Mouse (Mus musculus): ENCODE measurements at regions not wholly inside any gene's neighbourhood (a gene's known extent, or its start where the extent isn't known, plus 50 kb on each side); places are given as distances from the start of the nearest gene placed in this dataset.

DNA sequence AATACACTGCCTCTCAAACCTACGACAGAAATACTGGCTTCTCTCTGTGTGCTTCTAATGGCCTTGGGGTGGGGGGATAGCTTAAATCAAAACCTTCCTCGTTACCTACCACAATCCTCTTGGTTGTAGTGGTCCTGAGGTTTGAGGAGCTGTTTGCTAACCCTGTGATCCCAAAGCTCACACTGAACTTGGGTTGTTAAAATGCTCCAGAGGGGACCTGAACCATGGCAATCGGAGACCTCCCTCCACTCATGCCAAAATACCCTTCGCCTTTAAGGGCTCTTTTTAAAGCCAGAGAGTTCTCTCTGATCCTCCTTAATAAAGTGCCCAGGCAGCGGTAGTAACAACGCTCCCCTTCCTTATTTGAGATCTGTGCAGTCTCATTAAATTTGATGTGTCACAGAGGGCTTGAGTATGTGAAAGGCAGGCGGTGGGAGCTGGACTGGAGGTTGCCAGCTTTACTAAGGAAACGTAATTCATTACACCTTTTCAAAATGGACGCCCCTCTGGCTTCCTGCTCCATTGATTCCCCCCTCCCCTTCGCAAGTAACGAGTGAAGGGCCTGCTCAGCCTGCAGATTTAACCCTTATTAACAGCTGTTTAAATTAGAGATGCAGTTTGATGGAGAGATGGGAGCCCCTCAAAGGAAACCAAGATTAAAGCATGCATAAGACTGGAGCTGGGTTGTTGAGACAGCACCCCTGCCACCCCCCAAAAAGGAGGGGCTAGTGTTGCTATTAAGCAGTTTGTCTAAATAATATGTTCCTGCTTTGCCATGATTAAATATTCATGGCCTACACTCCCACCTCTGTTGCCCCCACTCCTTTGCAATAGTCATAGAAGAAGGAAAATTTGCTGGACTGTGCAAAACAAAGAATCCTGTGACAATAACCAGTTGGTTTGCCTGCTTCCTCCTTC lies 289.4 kb downstream of the Sorl1 start:
- DNase-seq (ENCODE audit: low spot score) = no peak

DNA sequence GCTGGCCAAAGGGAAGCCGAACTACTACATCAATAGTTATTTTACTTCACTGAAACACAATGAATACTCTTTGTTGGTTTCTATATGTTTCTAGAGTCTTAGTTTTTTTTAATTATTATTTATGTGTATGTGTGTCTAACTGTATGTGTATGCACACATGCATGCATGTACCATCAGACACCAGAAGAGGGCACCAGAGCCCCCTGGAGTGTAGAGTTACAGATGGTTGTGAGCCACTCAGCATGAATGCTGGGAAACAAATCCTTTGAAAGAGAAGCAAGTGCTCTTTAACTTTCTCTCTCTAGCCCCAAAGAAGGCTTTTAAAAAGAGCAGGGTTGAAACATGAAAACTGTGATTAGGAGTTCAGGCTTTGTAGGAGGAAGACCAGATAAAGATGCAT lies 290.7 kb downstream of the Sorl1 start:
- DNase-seq (ENCODE audit: low spot score) = no peak

DNA sequence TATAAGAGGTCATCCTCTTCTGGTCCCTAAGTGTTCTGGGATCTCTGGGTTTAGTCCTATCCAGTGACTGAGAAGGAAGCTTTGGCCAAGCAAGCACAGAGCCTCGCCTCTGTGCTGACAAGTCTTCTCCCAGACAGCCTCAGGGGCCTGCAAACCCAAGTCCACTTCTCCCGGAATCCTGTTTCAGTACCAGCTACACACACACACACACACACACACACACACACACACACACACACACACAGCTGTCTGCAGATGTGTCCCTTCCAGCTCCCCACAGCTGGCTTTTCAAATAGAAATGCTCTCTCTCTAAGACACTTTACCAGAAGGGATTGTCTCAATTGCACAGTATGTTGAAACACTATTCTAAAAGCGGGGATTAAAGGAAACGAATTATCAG lies 296.7 kb downstream of the Sorl1 start:
- no peak for DNase-seq (ENCODE audit: low spot score)

DNA sequence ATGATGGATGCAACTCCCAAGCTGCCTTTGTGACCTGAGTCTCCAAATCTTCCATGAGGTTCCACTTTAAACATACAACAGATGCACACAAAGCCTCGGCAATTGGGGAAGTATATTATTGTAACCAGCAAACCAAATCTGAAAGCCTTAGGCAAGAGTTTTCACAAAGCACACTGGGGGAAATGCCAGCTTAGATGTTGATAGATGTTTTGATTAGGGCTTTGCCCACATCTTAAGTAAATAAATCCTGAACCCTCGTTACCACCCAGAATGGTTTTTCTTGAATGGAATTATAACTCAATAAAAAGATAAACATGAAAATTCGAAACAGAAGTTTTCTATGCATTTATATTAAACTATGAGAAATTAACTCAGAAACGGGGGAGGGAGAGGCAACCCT lies 302.7 kb downstream of the Sorl1 start:
- DNase-seq (ENCODE audit: low spot score) = no peak

DNA sequence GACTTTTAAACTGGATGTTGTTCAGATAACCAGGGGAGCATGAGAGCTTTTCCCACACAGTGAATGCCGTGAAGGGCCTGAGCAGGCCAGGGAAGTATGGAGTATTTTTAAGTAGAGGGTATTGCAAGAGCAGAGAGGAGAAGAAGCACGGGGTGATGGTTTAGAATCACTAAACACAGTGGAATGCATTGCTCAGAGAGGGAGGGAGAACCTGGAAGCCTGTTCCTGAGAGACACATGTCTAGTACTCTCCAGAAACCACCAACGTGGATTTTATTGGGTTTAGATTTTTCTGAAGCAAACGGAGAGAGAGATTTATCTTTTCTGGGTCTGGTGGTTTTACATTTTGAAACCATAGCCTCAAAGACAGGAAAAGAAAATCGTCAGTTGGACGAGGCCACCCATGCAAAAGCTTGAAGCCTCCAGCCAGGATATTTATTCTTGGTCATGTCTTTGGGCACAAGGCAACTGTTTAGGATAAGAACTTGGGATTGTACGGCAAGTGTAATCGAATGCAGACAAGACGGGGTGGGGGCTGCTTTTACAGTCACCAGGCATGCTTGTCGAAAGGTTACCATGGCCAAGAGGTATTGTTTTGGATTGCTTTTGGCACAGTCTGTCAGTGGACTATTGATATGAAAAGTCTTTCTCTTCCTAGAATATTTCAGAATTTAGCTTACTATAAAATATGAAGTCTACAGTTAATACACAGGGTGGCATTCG lies 306.2 kb downstream of the Sorl1 start:
- no peak for DNase-seq (ENCODE audit: low spot score)

DNA sequence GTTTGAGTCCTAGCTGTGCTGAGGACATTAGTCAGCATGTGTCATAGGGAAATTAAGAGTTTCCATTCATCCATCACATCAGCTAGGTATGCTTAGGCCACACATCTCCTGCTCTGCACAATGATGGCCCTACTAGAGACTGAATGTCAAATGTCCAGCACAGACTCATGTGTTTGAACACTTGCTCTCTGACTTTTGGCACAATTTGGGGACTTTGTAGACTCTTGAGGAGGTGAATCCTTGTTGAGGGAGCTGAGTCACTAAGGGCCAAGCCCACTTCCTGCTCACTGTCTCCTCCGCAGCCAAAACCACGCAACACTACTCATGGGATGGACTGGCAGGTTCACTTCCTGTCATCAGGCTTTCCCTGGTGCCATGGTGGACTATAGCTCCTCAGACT lies 308.2 kb downstream of the Sorl1 start:
- no peak for DNase-seq (ENCODE audit: low spot score)

DNA sequence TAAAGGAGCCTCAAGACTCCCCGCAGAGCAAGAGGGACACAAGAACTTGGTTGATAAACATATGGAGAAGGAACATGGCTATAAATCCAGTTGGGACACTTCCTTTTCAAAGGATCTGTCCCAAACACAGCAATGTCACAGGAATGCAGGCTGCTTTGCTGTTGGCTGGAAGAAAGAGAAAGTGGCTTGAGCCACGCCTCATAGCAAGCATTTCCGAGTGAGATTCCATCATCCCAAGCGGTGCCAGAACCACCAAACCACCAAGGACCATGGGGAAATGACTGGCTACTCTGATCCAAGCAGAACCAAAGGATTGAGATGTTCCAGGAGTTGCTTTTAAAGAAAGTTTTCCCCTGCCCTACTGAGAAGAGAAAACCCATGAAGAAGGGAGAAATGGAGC lies 314.8 kb downstream of the Sorl1 start:
- no peak for DNase-seq (ENCODE audit: low spot score)

DNA sequence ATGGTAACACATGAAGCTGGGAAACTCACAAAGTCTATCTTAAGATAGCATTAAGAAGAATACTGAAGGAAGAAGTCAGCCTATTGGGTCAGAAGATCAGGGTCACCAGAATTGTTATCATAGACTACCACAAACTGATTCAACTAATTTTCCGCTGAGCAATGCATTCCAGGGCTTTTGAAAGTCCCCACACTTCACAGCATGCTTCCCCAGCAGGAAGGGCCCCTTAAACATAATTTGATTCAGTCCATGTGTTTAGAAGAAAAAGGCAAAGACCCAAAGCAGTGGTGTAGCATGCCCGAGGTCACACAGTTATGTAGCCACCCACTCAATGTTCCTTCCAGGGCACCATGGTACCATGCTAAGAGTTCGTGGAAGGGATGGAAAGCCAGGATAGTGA lies 315.3 kb downstream of the Sorl1 start:
- DNase-seq (ENCODE audit: low spot score) = no peak

DNA sequence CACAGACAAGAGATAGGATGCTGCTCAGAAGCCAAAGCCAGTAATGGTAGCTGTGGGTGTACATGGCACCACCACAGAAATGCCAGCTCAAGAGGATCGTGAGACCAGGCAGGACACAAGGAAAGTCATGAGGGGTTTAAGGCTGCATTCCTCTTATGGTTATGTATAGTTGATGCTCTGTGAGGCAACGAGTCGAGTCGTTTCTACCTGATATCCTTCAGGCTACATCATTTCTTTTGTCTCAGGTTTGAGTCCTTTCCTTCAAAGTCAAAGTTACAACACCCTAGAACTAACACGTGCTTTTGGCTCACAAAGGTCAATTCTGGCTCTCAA lies 317.8 kb downstream of the Sorl1 start:
- DNase-seq (ENCODE audit: low spot score) = no peak

DNA sequence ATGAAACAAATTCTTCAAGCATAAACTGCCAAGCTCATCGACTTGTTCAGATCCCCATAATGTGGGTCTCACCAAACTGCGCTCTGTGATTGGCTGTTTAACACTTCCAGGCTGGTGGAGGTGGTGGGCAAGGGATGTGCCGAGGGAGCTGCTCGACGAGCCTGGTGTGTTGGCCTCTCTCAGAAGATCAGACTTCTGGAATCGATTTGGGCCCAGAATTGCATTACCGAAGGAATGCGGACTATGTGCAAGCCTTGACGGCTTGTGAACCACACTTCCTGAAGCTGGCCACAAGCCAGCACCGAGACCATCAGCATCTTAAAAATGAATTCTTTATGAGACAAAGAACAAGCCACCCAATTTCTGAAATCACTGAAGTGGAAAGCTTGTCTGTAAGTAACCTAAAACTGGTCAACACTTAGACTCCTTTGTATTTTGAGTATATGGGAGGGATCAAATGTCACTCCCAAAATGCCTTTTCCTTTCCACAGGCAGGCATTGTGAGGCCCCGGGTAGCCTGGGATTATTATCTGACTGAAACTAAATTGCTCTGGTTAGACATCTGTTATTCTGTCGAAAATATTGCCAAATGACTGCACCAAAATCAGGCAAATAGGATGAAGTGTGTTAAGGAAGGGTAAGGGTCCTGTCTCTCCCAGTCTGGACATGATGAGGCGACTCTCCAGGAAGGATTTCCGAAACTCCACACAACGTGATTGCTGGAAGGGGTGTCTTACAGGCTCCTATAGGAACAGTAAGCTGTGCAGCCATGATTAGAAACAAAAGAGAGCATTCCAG lies 318.4 kb downstream of the Sorl1 start:
- no peak for DNase-seq (ENCODE audit: low spot score)

DNA sequence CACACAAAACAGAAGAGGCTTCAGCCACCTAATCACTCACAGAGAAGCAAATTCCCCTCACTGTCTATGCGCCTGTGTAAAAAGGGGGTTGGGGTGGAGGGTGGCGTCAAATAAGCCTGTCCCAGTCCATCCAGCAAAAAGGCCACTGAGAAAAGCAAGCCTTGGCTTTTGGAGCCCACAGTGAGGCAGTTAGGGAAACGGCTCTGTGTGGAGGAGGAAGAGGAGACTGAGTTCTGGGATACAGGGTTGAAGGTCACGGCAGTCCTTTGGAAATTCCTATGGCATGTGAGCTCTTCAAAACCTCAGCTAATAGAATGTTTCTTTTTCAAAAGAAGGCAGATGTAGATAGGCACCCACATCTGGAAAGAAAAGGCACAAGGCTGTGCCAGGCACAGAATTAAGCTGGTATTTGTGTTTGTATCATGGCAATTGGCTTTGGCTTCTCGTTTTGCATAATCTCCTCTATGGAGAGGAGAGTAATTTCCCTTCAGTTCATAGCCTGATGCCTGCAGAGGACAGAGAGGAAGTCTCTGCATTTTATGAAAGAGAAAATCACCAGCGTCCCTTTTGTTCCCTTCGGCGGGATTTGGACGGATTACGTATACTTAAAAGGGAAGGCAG lies 319.3 kb downstream of the Sorl1 start:
- DNase-seq (ENCODE audit: low spot score) = no peak

DNA sequence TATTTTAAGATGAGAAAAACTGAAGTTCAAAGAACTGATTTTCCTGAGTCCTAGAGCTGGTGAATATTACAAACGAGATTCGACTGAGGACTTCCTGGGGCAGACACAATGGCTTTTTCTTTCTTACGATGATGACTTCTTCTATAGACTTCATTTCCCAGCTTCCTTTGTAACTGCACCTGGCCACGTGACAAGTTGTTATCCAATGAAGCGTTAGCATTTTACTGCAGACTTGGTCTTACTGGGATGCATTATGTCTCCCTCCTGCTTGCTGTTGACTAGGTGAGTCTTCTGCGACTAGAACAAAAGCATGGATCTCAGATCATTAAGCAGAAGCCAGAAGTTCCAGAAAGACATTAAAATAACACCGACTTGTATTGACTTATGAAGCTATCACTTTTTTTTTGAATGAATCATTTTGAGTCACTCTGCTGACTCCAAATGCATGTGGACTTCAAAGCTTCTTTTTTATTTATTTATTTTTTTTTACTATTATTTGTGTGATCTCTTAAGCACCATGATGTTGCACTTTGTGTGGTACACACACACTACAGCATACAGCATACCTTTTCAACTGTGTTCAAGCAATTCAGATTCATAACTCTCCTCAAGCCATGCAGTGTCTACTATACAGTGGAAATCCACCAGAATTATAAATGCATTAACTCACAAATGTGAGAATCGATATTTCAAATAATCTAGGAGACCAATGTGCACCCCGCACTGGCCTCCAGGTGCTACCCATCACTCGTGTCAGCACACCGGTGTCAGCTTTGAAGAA lies 320.2 kb downstream of the Sorl1 start:
- no peak for DNase-seq (ENCODE audit: low spot score)

DNA sequence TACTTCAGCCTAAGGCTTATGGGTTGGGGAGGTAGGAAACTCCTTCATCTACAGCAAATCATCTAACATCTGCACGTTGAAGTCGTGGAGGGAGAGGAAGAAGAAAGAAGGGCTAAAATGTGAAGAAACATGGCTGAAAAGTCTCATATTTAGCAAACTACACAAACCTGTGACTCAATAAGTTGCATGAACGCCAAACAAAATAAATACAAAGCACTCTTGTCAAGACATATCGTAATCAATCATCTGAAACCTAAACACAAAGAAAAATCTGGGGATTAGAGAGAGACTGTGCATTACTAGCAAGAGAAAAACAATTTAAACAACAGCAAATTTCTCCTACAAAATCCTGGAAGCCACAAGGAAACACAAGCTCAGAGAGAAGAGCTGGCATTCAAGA lies 322.7 kb downstream of the Sorl1 start:
- DNase-seq (ENCODE audit: low spot score) = no peak

DNA sequence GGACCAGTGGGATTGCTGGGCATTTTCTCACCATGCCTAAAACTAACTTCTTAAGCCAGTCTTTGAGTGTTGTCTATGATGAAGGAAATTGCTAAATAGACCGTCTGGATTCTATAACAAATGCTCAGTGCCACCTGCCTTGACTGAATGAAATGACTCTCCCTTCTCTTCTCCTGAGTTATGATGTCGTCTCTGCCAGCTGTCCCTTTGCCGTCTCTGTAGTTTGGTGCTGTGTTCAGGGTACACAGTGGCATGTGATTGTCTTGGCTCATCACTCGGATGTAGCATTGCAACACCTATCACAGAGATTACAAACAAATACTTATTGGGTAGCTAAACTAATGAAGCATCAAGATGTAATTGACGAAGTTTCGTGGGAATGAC lies 331.3 kb downstream of the Sorl1 start:
- no peak for DNase-seq (ENCODE audit: low spot score)

DNA sequence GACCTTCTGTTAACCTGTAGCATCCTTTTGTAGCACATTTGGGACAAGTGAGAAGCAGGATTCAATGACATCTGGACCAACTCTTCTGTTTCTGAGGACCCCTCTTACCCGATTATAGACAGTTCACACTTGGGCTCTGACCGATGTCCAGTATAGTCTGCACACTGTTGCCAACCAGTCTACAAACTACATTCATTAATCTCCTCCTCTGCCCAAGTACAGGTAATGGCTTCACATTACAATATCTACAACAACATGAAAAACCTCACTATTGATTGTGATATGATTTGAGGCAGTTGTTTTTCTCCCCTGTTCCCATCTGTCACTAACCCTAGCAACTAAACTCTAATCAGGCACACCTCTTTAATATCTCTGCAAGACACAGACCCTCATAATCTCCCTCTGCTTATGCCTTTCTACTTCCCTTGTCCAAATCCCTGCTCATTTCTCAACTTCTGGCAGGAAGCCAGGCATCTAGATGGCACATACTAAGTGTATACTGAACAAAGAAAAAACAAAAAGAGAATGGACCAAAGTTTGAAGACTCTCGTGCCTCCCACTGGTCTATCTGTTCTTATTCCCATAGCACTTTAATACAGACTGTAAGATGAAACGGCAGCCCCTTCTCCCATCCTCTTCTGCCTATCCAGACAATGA lies 331.8 kb downstream of the Sorl1 start:
- DNase-seq (ENCODE audit: low spot score) = no peak

DNA sequence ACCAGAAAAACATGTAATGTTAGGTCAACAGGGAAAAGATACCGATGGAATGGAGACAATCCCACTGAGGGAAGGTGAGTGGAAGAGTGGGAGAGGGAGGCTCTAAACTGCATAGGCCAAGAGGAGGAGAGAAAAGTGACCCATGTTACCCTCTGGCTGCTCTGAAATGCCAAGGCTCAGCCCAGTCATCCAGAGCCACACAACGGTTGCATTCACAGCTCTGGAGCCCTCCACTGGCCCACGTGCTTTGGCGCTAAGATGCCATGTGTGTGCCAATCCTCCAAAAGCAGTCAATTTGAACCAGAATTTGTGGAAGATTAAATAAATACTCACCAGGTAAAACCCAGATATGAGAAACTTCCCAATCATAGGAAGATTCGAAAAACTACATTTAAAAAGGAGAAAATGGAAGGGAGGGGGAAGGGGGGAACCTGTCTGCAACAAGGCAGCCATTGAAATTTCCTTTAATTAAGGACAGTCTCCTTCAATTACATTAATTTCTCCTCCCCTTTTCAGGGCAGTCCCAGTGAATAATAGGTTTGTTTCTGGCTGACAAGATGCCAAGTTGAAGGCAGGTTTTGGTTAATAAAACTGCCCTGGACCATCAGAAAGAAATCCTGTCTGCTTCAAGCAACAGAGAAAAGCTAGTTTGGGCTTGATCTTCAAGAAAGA lies 332.5 kb downstream of the Sorl1 start:
- peak; percentile 41 for DNase-seq (ENCODE audit: low spot score)

DNA sequence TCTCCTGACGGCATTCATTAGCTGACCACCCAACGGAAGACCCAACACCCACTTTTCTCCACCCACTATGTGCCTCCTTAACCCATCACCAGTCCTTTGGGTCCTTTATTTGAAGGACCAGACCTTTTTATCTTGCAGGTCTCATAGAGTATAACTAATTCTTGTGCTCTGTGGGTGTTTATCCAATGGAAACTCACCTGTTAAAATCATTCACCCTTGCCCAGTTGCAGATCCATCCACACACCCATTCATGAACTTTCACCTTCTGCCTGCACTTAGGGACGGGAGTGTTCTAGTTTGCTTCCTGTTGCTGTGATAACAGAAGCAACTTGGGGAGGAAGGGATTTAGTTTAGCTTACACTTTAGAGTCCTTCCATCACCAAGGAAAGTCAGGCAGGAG lies 339.0 kb downstream of the Sorl1 start:
- DNase-seq (ENCODE audit: low spot score) = no peak

DNA sequence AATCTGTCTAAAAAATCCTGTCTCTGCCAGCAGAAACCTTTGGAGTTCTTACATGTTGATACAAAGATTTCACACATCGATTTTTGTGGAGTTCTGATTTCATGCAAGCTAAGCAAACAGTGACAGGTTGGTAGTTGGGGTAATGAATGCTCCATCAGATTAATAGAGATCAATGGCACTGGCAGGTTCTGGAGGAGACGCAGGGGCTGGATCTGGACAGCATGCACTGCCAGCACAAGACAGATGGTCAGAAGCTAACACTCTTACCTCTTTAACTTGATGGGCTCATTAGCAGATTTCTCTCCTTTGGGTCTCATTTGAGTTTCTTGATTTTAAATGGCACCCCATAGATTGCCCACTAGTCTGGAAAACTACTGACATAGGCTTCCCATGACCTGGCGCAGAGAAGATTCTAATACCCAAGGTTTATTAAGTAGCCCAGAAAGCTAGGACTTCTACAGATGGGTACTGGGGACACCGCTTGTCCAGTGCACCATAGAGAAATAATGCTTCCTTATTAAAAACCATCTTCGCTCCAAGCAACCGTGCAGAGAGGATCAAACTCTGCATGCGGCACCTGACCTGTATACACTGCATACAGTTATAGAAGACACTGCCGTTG lies 351.7 kb downstream of the Sorl1 start:
- DNase-seq (ENCODE audit: low spot score) = no peak

DNA sequence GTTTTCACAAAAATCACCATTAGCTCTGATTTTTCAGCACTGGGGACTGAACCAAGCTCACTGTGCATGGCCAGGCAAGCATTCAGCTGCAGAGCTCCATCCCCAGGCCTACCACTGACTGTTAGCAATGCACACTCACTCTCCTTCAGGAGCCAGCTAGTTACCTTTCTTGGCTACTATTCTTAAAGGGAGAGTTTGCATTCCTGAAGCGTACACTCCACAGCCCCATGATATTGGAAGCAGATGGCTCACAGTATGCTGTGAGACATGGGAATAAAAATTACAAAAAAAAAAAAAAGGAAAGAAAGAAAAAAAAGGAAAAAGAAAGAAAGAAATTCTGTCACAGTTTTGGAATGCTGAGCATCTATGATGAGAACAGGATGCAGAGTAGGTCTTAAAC lies 352.8 kb downstream of the Sorl1 start:
- no peak for DNase-seq (ENCODE audit: low spot score)

DNA sequence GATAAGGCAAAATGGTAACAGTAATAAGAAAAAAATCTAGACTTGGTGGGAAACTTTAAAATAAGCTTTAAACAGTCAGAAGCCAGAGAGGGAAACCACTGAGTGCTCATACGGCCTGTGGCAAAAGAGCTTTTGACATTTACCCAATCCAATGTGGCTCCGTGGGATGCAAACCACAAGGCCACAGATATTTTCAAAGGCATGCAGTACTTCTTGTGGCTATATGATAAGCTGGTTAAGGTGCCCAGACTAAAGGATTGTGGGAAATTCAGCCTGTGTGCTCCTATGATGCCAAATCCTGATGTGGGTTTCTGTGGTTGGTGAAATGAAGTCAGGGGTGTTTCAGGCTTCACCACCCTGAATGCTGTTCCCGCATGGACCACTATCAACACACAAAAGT lies 355.8 kb downstream of the Sorl1 start:
- no peak for DNase-seq (ENCODE audit: low spot score)

Measured in left cerebral cortex, adult 11 months (tissue).